Mouse (Mus musculus) ES-Bruce4 (cell line): ENCODE results near the gene Vapb.

Source experiments
- CTCF ChIP-seq: IDR thresholded peaks from one replicate; pipeline ENCODE4 v1.8.1; 2011; ENCODE audit warnings: low read depth, low read length
- EP300 ChIP-seq: IDR thresholded peaks from 2 replicates; pipeline ENCODE4 v1.6.1; 2011; ENCODE audit warnings: low read depth, low read length; ENCODE audit not compliant: insufficient read depth
- POLR2A ChIP-seq: IDR thresholded peaks from one replicate; pipeline ENCODE4 v1.8.1; 2011; ENCODE audit warnings: low read length; ENCODE audit not compliant: insufficient read depth

- TF ChIP-seq EP300, result no peak
- no peak for TF ChIP-seq POLR2A
- TF ChIP-seq CTCF, result no peak
These were observed 47.5 kb upstream of the Vapb start for GRCm38 (mm10) chr2:173689835-173690234.
